Mouse (Mus musculus): ENCODE data around the gene Wwp2. TPM values are rescaled to one million over a fixed set of nuclear protein-coding genes. Genes with fewer than 3 reads are reported as not detected.
A peak's percentile ranks its signal among the peaks of the same experiment; 100 is the strongest.

Gene Wwp2
- polyA plus RNA-seq, 1 experiment from 2014 or later = 32.6 TPM

DNA sequence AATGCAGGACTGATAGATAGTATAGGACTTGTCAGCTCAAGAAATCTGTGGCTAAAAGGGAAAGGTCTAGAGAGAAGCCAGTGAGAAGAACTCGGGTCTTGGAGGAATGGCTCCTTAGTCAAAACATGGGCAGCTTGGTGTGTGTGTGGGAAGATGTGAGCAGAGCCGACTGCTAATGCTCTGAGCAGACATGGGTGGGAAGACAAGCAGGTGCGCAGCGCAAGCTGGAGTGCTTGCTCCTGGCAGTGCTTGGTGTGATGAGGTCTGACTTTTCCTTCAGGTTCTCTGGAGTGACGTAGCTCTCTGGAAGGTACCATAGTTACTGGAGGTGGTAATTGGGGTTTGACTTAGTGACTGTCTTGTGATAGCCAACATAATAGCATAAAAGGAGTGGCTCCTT, 56.6 kb downstream of the Wwp2 start:
- H3K4me1 ChIP-seq (ENCODE audit: control insufficient read depth, insufficient read depth, low read depth, low read length) = 0 out of 2 replicates have a peak, but pooled peaks cover 2% of the 10 kb centered on the region
- no peaks in the 10 kb centered on the region for H3K36me3 ChIP-seq (ENCODE audit: control insufficient read depth, insufficient read depth, low read length)
- 94% methylated on average over 5 of the region's 5 CpGs for WGBS
- H3K9ac ChIP-seq (ENCODE audit: low read depth, low read length) = no peak overlapping the region
- H3K27ac ChIP-seq (ENCODE audit: low read depth, low read length) = no peak overlapping the region
- no peaks in the 10 kb centered on the region for H3K27me3 ChIP-seq (replicated peaks; ENCODE audit: control insufficient read depth, insufficient read depth, low read length)
- H3K4me3 ChIP-seq (ENCODE audit: low read length) = no peak overlapping the region
- no peaks in the 10 kb centered on the region for H3K9me3 ChIP-seq (ENCODE audit: control insufficient read depth, low read length)
- no peak overlapping the region for H3K4me2 ChIP-seq (ENCODE audit: low read length)
- no peak for ATAC-seq

DNA sequence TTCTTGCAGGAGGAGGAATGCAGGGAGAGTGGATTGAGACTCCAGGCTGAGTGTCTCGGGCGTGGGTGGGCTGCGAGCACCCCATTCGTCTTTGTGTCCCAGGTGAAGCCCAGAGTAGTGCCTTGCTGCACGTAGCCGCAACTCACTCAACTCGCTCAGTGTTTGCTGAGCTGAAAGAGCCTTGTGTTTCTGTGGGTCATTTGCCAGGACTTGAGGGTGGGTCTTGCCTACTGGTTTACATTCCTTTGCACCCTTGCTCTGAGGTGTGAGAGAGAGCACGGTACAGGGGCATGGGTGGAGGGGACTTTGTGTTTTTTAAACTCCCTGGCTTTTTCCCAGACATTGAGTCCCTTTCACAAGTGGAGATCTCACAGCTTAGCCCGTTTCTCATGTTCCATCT, 59.3 kb downstream of the Wwp2 start:
- Histone ChIP-seq H3K4me1 (ENCODE audit: control insufficient read depth, insufficient read depth, low read depth, low read length) (no peaks in the 10 kb centered on the region), H3K27ac (ENCODE audit: low read depth, low read length) (no peak overlapping the region), H3K27me3 (replicated peaks; ENCODE audit: control insufficient read depth, insufficient read depth, low read length) (no peaks in the 10 kb centered on the region), H3K4me3 (ENCODE audit: low read length) (no peak overlapping the region), H3K9me3 (ENCODE audit: control insufficient read depth, low read length) (no peaks in the 10 kb centered on the region), H3K9ac (ENCODE audit: low read depth, low read length) (no peak overlapping the region), H3K36me3 (ENCODE audit: control insufficient read depth, insufficient read depth, low read length) (no peaks in the 10 kb centered on the region), H3K4me2 (ENCODE audit: low read length) (no peak overlapping the region)
- no peak for ATAC-seq
- 88% methylated on average over 9 of the region's 9 CpGs for WGBS

DNA sequence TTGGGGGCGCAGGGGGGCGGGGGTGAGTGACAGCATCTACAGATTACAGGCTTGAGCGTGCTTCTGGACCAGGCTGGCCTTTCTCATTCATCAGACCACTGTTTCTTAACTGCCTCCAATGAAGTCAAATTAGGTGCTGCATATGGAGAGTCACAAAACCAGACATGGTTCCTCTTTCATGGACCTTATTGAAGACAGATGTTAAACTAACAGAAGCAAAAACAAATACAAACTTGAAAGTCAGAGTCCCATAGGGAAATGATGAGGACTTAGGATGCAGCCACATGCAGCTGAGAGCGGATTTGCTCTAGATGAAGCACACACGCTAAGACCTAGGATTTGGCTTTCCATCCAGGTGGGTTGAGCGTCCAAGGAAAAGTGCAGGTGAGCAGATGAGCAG, 61.5 kb downstream of the Wwp2 start:
- no peak for ATAC-seq
- H3K27me3 ChIP-seq (replicated peaks; ENCODE audit: control insufficient read depth, insufficient read depth, low read length) = no peaks in the 10 kb centered on the region
- WGBS = 86% methylated on average over 6 of the region's 6 CpGs

GRCm38 (mm10) chr8:107498390-107498789, 62.2 kb downstream of the Wwp2 start:
- 46% methylated on average over 1 of the region's 1 CpGs for WGBS
- H3K27ac ChIP-seq (ENCODE audit: low read depth, low read length) = no peak overlapping the region
- H3K27me3 ChIP-seq (replicated peaks; ENCODE audit: control insufficient read depth, insufficient read depth, low read length) = no peaks in the 10 kb centered on the region
- ATAC-seq = no peak
- H3K4me3 ChIP-seq (ENCODE audit: low read length) = no peak overlapping the region
- H3K9me3 ChIP-seq (ENCODE audit: control insufficient read depth, low read length) = no peaks in the 10 kb centered on the region
- H3K4me2 ChIP-seq (ENCODE audit: low read length) = no peak overlapping the region
- no peaks in the 10 kb centered on the region for H3K36me3 ChIP-seq (ENCODE audit: control insufficient read depth, insufficient read depth, low read length)
- no peaks in the 10 kb centered on the region for H3K4me1 ChIP-seq (ENCODE audit: control insufficient read depth, insufficient read depth, low read depth, low read length)
- no peak overlapping the region for H3K9ac ChIP-seq (ENCODE audit: low read depth, low read length)

More for the DNA sequence above, 61.5 kb downstream of the Wwp2 start:
- Histone ChIP-seq H3K36me3 (ENCODE audit: control insufficient read depth, insufficient read depth, low read length) (no peaks in the 10 kb centered on the region), H3K9ac (ENCODE audit: low read depth, low read length) (no peak overlapping the region), H3K9me3 (ENCODE audit: control insufficient read depth, low read length) (no peaks in the 10 kb centered on the region), H3K4me3 (ENCODE audit: low read length) (no peak overlapping the region), H3K4me1 (ENCODE audit: control insufficient read depth, insufficient read depth, low read depth, low read length) (no peaks in the 10 kb centered on the region), H3K4me2 (ENCODE audit: low read length) (no peak overlapping the region), H3K27ac (ENCODE audit: low read depth, low read length) (no peak overlapping the region)

DNA sequence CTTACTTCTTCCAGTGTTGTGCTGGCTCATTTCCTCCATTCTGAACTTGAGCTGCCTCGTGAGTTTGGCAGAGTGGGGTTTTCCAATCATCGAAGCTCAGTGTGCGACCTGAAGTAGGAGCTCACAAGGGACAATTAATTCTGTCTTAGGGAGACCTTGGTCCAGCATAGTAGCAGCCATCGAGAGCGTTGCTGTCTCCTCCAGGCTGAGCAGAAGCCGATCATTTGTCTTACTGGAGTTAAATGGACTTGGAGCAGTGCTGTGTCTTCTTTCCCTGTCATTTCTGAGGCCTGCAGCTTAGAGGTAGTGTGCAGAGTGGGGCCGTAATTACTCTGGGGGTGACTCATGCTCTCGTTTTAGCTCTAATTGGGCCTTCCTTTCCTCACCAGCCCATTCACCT, 62.6 kb downstream of the Wwp2 start:
- no peaks in the 10 kb centered on the region for H3K4me1 ChIP-seq (ENCODE audit: control insufficient read depth, insufficient read depth, low read depth, low read length)
- no peak overlapping the region for H3K4me2 ChIP-seq (ENCODE audit: low read length)
- no peak overlapping the region for H3K27ac ChIP-seq (ENCODE audit: low read depth, low read length)
- ATAC-seq = no peak
- no peak overlapping the region for H3K4me3 ChIP-seq (ENCODE audit: low read length)
- H3K27me3 ChIP-seq (replicated peaks; ENCODE audit: control insufficient read depth, insufficient read depth, low read length) = no peaks in the 10 kb centered on the region
- no peaks in the 10 kb centered on the region for H3K9me3 ChIP-seq (ENCODE audit: control insufficient read depth, low read length)
- WGBS = 72% methylated on average over 8 of the region's 8 CpGs
- H3K9ac ChIP-seq (ENCODE audit: low read depth, low read length) = no peak overlapping the region
- no peaks in the 10 kb centered on the region for H3K36me3 ChIP-seq (ENCODE audit: control insufficient read depth, insufficient read depth, low read length)

DNA sequence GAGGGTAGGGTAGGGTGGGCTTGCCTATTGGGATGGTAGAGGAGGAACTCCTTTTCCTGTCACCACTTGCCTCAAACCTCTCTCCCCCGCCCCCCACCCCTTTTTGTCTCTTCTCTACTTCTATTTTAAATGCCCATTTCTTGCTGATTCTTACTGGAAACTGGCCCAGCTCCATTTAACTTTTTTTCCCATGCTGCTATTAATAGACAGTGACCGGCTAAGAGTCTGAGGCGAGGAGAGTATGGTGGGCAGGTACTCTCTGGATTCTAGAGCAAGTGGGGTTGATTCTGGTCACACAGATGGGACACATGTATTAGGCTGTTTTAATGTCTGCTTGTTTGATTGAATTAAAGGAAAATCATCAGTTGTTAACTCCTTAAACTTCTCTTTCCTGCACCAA, 63.4 kb downstream of the Wwp2 start:
- Histone ChIP-seq H3K27ac (ENCODE audit: low read depth, low read length) (no peak overlapping the region), H3K9me3 (ENCODE audit: control insufficient read depth, low read length) (no peaks in the 10 kb centered on the region), H3K4me1 (ENCODE audit: control insufficient read depth, insufficient read depth, low read depth, low read length) (no peaks in the 10 kb centered on the region), H3K9ac (ENCODE audit: low read depth, low read length) (no peak overlapping the region), H3K4me3 (ENCODE audit: low read length) (no peak overlapping the region), H3K36me3 (ENCODE audit: control insufficient read depth, insufficient read depth, low read length) (no peaks in the 10 kb centered on the region), H3K4me2 (ENCODE audit: low read length) (no peak overlapping the region), H3K27me3 (replicated peaks; ENCODE audit: control insufficient read depth, insufficient read depth, low read length) (no peaks in the 10 kb centered on the region)
- ATAC-seq = no peak
- WGBS = 82% methylated on average over 3 of the region's 3 CpGs

DNA sequence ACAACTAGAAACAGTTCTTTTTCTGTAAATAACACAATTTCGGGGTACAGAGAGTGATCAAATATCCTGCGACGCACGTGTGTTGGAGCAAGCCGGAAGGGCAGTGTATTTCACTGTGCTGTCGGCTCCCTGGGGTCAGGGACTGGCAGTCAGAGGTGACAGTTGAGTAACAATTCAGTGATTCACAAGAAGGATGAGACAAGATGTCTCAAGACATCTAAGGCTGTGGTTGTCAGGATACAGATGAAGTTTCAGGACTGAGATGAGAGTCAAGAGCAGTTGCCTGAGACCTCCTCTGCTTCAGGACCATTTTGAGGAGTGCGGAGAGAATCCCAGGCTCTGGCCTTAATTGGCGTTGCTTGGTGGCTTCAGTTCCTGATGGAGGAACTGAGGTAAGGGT, 66.2 kb downstream of the Wwp2 start:
- no peaks in the 10 kb centered on the region for H3K27me3 ChIP-seq (replicated peaks; ENCODE audit: control insufficient read depth, insufficient read depth, low read length)
- H3K9me3 ChIP-seq (ENCODE audit: control insufficient read depth, low read length) = no peaks in the 10 kb centered on the region
- ATAC-seq = no peak
- H3K9ac ChIP-seq (ENCODE audit: low read depth, low read length) = no peak overlapping the region
- peaks cover 4% of the 10 kb centered on the region; the same call in 1 of the 2 replicates for H3K36me3 ChIP-seq (ENCODE audit: control insufficient read depth, insufficient read depth, low read length)
- no peak overlapping the region for H3K4me3 ChIP-seq (ENCODE audit: low read length)
- no peak overlapping the region for H3K27ac ChIP-seq (ENCODE audit: low read depth, low read length)
- no peaks in the 10 kb centered on the region for H3K4me1 ChIP-seq (ENCODE audit: control insufficient read depth, insufficient read depth, low read depth, low read length)
- 85% methylated on average over 8 of the region's 8 CpGs for WGBS
- no peak overlapping the region for H3K4me2 ChIP-seq (ENCODE audit: low read length)

GRCm38 (mm10) chr8:107502922-107503321, 66.8 kb downstream of the Wwp2 start:
- no peaks in the 10 kb centered on the region for H3K27me3 ChIP-seq (replicated peaks; ENCODE audit: control insufficient read depth, insufficient read depth, low read length)
- H3K9me3 ChIP-seq (ENCODE audit: control insufficient read depth, low read length) = no peaks in the 10 kb centered on the region
- no peak overlapping the region for H3K27ac ChIP-seq (ENCODE audit: low read depth, low read length)
- H3K36me3 ChIP-seq (ENCODE audit: control insufficient read depth, insufficient read depth, low read length) = peaks cover 4% of the 10 kb centered on the region; the same call in 1 of the 2 replicates
- no peaks in the 10 kb centered on the region for H3K4me1 ChIP-seq (ENCODE audit: control insufficient read depth, insufficient read depth, low read depth, low read length)
- no peak overlapping the region for H3K4me3 ChIP-seq (ENCODE audit: low read length)
- no peak overlapping the region for H3K4me2 ChIP-seq (ENCODE audit: low read length)
- ATAC-seq = no peak
- WGBS = 41% methylated on average over 3 of the region's 3 CpGs
- H3K9ac ChIP-seq (ENCODE audit: low read depth, low read length) = no peak overlapping the region

GRCm38 (mm10) chr8:107503354-107503753, 67.2 kb downstream of the Wwp2 start:
- no peak overlapping the region for H3K4me2 ChIP-seq (ENCODE audit: low read length)
- ATAC-seq = peak; percentile 60; the same call in 1 of the 2 replicates
- H3K27ac ChIP-seq (ENCODE audit: low read depth, low read length) = no peak overlapping the region
- 12% methylated on average over 6 of the region's 6 CpGs for WGBS
- H3K9ac ChIP-seq (ENCODE audit: low read depth, low read length) = no peak overlapping the region
- no peaks in the 10 kb centered on the region for H3K27me3 ChIP-seq (replicated peaks; ENCODE audit: control insufficient read depth, insufficient read depth, low read length)
- H3K4me1 ChIP-seq (ENCODE audit: control insufficient read depth, insufficient read depth, low read depth, low read length) = no peaks in the 10 kb centered on the region
- H3K36me3 ChIP-seq (ENCODE audit: control insufficient read depth, insufficient read depth, low read length) = peaks cover 4% of the 10 kb centered on the region; the same call in 1 of the 2 replicates
- H3K9me3 ChIP-seq (ENCODE audit: control insufficient read depth, low read length) = no peaks in the 10 kb centered on the region
- H3K4me3 ChIP-seq (ENCODE audit: low read length) = no peak overlapping the region

Measured in hindbrain, embryonic 16.5 days (tissue).